Mouse (Mus musculus) ES-E14 (cell line): ENCODE measurements around the gene Slc7a6.

Source experiments
- HCFC1 ChIP-seq: IDR thresholded peaks from 2 replicates; pipeline ENCODE4 v1.6.1; 2012; ENCODE audit warnings: low read length, inconsistent platforms, borderline replicate concordance; ENCODE audit not compliant: insufficient read depth
- MAFK ChIP-seq: IDR thresholded peaks from 2 replicates; pipeline ENCODE4 v1.6.1; 2014; ENCODE audit warnings: mild to moderate bottlenecking, low read depth, low read length, inconsistent platforms; ENCODE audit not compliant: insufficient read depth

GRCm38 (mm10) chr8:106133526-106133925 is 35.1 kb upstream of the Slc7a6 start:
- no peak for TF ChIP-seq MAFK
- TF ChIP-seq HCFC1: no peak
